Mouse (Mus musculus): ENCODE data around the gene Rpl3. TPM values are rescaled to one million over a fixed set of nuclear protein-coding genes. Genes with fewer than 3 reads are reported as not detected.

Rpl3 gene
- total and polyA plus RNA-seq, 3 experiments: 376 to 618 (median 500) TPM

DNA sequence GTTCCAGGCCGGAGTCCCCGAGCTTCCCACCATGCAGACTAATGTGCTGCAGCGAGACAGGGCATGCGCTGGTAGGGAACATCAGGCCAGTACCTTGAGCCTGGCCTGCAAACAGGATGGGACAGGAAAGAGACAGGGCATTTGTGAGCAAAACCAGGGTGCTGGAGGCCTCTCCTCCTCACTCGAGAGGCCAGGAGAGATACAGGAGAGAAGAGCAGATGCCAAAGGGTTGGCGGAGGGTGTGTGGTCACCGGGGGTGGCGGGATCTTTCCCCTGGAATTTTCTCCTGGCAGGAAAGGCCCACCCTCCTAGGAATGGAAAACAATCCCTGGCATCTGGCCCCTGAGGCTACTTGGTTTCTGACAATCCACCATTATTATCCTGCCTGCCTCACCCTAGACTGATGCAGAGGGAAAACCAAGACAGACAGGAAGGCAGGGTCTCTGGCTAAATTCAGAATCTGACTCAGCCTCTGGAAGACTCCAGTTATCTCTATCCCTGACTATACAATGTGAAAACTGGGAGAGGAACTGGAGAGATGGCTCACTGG lies 21.5 kb downstream of the Rpl3 start:
- no peak for DNase-seq

DNA sequence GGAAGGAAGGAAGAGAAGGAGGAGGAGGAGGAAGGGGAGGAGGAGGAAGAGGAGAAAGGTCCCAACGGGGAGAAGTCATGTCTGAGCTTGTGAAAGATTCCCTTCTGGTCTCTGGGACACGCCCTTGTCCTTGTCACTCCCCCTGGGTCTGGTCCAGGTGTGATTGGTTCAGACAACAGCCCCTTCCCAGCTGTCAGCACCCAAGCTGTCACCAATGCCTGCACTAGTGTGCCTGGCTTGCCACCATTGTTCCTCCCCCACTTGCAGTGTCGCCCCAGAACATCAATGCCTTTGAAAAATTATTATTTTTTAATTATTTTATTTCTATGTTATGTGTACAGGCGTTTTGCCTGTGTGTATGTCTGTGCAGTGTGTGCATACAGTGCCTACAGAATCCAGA lies 22.5 kb downstream of the Rpl3 start:
- DNase-seq: no peak

DNA sequence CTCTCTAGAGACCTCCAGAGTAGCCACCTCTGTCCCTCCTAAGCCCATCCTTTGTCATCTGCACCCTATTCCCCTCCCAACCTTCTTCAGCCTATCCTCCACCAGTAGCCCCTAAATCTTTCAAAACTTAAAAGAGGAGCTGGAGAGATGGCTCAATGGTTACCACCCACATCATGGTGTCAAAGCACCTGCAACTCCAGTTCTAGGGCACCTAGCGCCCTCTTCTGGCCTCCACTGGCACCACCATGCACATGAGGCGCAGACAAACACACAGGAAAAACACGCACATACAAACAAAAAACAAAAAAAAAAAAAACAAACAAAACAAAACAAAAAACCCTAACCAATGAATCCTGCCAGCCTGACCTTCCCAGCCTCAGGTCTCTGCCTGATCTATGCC lies 25.1 kb downstream of the Rpl3 start:
- DNase-seq: peak; percentile 29

DNA sequence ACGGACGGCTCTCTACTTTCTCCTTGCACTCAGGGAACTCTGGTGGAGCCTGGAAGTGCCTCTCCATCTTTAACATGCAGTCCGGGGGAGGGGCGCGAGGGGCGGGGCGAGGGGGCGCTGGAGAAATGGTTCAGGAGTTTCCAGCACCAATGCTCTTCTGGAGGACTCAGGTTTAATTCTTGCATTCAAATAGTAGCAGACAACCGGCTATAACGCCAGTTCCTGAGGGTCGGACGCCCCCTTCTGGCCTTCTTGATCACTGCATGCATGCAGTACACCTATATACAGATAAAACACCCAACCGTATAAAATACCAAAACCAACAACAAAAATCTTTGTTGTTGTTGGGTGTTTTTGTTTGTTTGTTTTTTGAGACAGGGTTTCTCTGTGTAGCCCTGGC lies 26.3 kb downstream of the Rpl3 start:
- peak; percentile 66 for DNase-seq

GRCm38 (mm10) chr15:80064965-80065364 lies 26.7 kb downstream of the Rpl3 start:
- no peak for DNase-seq

GRCm38 (mm10) chr15:80062821-80063220 lies 28.8 kb downstream of the Rpl3 start:
- DNase-seq: peak; percentile 34

DNA sequence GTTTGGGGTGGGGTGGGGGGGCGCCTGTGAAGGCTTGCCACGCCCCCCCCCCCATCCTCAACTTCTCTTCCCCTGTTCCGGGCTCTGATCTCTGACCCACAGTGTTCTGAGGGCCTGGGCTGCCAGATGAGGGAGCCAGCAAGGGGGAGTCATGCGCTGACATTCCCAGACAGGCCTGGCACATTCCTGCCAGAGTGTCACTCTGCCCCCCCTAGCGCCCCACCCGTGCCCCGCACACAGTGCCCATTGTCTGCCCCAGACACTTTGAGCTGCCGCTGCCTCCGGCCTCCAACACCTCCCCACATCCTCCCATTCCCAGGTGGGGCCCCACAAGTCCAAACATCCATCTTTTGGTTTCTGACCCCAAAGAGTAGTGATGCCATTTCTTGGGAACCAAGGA lies 29.3 kb downstream of the Rpl3 start:
- no peak for DNase-seq

DNA sequence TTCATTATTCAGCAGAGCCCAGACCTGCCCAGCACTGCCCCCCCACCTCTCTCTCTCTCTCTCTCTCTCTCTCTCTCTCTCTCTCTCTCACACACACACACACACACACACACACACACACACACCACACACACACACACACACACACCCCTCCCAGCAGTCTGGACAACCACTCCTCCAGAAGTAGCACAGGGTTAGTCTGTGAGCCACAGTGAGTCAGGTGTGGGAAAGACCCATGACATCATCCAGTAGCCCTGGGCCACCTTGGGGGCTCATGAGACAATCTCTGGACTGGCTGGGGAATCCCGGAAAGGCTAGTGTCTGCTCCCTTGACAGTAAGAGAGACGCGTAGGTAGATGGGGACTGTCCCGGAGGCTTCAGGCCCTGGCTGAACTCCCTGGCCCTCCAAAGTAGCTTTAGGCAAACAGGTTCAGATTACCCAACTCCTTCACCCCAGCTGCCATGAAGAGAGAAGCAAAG lies 30.6 kb downstream of the Rpl3 start:
- DNase-seq: peak; percentile 44

DNA sequence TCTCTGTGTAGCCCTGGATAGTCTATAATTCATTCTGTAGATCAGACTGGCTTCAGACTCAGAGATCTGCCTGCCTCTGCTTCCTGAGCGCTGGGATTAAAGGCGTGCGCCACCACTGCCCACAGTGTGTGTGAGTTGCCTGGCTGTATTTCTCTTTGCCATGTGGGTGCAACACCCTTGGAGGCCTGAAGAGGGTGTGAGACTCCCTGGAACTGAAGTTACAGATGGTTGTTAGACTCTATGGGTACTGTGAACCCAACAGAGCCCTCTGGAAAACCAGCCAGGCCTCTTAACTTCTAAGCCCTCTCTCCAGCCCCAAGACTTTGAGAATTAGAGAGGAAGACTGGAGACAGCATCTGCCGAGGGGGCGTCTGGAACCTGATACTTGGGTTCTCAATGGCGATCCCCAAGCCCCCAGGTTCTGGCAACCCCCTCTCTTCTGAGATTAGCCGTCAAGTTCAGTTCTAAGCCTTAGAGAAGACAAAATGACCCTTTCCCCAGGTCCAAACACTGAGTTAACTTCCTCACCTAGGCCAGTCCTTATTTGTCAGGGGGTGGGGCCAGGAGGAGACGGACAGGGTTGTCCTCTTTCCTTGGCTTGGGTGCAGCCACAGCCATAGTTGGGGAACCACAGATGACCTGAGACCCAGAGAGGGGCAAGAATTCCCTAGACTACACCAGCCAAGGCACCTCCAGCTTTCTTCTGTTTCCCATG lies 31.2 kb downstream of the Rpl3 start:
- no peak for DNase-seq

DNA sequence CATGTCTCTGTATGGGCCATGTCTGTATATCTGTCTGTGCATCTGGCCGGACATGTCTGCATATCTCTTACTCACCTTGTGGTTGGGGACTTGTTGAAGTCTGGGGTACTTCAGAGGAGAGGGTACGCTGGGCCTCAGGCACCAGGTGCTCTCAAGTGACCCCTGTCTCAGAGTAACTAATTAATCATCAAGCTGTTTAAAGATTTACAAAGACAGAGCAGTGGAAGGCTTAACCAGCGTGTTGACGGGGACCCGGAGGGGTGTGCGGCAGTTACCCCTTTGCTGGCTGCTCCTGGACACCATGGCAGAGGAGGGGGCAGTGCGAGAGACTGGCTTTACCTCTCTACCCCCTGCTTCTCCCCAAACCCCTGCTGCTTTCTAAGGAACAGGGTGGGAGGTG lies 32.1 kb downstream of the Rpl3 start:
- DNase-seq: no peak

- DNase-seq: no peak
Measured at GRCm38 (mm10) chr15:80058151-80058550, 33.5 kb downstream of the Rpl3 start.

DNA sequence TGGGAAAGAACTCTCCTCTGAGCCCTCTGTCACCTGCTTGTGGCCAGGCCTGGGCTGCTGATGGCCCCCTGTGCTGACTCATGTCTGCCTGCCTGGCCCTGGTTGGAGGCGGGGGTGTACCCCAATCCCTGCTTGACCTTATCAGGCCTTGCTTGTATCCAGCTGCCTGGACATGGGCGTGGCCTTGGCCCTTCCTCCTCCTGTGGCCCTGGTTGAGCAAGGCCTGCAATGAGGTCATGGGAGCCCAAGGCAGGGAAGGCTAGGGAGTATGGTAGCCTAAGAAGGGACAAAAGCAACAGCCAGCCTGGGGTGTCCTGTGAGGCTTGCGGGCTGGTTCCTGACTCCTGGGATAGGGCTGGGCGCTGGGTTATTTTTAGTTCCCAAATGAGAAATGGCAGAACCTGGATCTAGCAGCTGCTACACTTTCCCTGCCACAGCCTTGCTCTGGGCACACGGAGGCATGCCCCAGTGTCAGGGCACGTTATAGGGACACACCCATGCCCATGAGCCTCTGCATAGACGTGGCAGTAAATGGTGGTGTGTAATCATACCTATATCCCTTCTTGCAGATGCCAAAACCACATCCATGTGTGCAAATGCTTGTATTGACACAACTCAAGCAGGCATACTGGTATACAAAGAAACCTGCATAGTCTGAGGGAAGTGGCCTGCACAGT lies 37.5 kb downstream of the Rpl3 start:
- DNase-seq: peak; percentile 95

DNA sequence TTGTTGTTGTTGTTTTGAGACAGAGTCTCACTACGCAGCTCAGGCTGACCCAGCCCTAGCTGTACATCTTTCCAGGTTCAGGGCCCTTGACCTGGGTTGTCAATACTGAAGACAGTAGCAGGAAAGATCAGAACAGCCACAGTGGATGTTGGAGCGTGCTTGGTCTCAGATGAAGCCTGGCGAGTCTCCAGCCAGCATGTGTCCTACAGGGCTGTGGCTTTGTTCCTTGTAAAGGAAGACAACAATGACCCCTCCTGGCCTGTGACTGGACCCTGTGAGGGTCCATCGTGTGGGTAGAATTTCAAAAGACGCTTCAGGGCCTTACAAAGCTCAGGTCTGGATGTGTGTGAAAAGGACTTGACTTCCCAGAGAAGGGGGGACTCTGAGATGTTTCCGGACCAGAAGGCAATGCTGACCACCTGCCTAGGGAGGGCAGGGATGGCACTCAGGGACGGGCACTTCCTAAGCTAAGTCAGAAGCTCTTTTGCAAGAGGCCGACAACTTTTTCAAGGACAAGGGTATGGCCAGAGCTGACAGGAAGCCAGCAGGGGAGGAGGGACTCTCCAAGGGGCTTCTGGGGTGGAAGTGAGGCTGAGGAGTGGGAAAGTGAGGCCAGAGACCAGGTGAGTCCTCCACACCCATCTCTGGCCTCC lies 38.2 kb downstream of the Rpl3 start:
- no peak for DNase-seq

DNA sequence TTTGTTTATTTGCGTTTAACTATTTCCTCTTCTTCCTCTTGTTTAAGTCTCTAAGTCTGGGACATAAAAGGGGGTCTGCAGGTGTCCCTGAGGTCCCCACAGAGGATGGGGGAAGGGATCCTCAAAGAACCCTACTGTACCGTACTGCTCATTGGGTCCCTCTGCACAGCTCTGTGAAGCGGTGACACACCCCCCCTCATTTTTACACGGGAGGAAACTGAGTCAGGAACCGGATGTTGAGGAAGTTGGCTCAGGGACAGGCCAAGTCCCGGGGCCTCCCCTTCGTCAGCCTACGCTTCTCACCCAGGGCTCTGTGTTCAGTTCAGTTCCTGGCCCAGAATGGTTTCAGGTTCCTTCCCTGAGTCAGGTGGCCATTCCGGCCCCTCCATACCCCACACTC lies 39.9 kb downstream of the Rpl3 start:
- no peak for DNase-seq

DNA sequence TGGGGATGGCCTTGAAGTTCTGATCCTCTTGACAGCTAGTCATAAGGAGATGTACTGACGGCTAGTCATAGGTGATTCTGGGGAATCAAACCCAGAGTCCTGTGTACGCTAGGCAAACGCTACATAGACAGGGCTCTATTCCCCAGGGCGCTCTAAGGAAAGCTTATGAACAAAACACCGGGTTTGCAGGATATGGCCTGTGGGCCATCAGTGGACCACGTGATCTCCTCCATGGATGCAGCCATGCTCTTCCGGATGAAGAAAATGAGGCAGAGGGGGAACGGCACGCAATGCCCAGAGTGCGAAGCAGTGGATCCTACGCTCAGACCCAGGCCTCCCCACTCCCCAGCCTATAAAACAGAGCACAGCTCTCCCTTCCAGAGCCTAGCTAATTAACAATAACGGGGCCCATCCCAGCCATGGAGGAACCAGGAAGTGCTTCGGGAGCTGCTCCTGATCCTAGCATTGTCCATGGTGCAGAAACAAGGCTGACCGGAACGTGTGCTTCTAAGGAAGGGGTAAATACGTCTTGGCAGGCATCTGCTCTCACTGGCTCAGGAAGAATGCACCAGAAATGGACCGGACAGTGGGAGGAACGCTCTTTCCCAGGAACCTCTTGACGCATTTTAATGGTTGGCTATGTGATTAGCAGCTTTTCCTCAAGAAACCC lies 40.4 kb downstream of the Rpl3 start:
- no peak for DNase-seq

DNA sequence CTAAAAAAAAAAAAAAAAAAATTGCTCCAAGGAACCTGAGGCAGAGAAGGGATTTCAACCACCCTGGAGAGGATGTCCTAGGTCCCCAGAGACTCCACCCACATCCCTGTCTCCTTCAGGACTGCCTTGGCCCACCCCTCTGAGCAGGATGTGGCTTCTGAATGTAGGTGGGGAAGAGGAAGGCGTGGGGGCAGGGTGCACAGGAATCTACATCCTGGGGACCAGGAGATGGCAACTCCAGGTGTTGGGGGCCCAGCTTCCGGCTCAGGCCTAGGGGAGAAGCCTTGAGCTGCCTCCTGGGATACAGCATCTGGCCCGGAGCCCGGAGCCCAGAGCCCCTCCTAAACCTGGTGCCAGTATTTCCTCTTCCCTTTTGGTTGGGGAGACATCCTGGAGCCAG lies 41.6 kb downstream of the Rpl3 start:
- peak; percentile 66 for DNase-seq

DNA sequence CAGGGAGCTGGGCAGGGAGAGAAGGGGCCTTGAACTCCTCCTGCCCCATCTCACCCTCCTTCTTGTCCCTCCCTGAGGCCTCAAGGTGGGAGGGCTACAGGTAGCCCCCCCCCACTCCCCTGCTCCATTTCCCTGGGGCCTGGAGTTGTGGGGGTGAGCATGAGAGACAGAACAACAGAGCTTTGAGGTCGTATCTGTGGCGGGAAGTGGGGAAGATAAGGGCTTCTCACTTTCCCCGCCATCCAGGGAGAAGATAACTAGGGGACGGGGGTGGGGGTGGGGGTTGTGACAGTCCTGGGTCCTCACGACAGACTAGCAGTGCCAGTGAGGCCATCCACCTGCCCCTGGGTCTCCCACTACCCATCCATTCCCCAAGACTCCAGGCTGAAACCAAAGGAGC lies 43.7 kb downstream of the Rpl3 start:
- DNase-seq: no peak

DNA sequence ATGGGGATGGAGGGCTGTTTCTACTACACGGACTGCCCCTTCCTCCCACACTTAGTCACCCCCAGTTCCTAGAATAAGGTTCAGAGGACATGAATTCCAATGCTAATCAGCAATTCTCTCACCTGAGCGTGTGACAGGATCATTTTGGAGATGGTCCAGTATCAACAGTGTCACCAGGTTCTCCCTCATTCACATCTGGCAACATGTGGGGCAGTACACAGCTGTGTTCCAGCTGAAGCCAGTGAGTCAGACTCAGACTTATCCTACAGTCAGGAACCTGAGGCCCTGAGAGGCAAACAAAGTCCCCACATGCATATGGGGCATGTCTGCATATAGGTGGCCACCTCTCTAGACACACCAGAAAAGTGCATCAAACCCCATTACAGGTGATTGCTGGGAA lies 44.4 kb downstream of the Rpl3 start:
- no peak for DNase-seq

GRCm38 (mm10) chr15:80045749-80046148 lies 45.9 kb downstream of the Rpl3 start:
- DNase-seq: no peak

GRCm38 (mm10) chr15:80044249-80044648 lies 47.4 kb downstream of the Rpl3 start:
- no peak for DNase-seq

DNA sequence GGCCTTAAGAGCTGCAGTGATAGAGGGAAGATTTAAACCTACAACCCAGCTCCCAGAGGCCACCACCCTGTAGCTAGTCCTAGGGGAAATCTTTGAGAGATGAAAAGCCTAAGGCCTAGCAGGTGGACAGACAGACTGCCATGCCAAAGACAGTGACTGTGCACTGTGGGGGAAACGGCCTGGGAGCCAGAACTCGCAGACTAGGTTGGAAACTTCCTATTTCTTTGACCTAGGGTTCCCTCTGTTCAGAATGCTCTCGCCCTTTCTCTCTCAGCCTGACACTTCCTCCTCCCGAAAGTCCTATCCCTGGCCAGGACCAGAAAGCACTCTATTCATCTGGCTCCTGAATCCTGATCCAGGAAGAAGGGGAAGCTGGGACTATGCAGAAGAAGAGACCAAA lies 49.5 kb downstream of the Rpl3 start:
- no peak for DNase-seq

DNA sequence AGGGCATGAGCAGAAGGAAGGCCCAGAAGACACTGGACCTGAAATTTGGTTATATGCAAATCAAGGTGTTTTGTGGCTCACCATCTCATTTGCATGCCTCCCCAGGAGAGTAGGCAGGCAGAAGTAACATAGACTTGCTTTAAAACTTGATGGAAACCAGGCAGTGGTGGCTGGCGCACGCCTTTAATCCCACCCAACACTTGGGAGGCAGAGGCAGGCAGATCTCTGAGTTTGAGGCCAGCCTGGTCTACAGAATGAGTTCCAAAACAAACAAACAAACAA lies 53.6 kb downstream of the Rpl3 start:
- no peak for DNase-seq
